Mouse (Mus musculus) liver, postnatal 0 days (tissue): ENCODE measurements at regions not wholly inside any gene's neighbourhood (a gene's known extent, or its start where the extent isn't known, plus 50 kb on each side); places are given as distances from the start of the nearest gene placed in this dataset.
"Not testable (repeated sequence)": the region's sequence is repeated elsewhere in the genome, so short reads cannot be mapped to it uniquely, and the experiment has no call there.

ENCODE experiments used
- ATAC-seq: fragments of 200-750 bp; cut with Nextera tagmentation; 2 replicates; pipeline ENCODE4 v1.8.0; 2017; ENCODE audit warnings: mild to moderate bottlenecking, moderate library complexity
- DNase-seq: peaks from one replicate; pipeline ENCODE4 v3.0.0-alpha.2; 2016
- H3K27ac ChIP-seq: fragments of 300-500 bp; sonication (generic); 2 replicates; pipeline ENCODE4 v1.5.1; 2014; ENCODE audit warnings: antibody characterized with exemption, moderate library complexity, mild to moderate bottlenecking, low read depth
- H3K27me3 ChIP-seq: fragments of 300-500 bp; sonication (generic); 2 replicates; pipeline ENCODE4 v1.6.1; 2014; ENCODE audit warnings: low read length, control low read depth, mixed read lengths; ENCODE audit not compliant: insufficient read depth
- H3K36me3 ChIP-seq: fragments of 300-500 bp; sonication (generic); replicated peaks from 2 replicates; pipeline ENCODE4 v1.6.1; 2014; ENCODE audit warnings: mild to moderate bottlenecking, control low read depth, low read length, moderate library complexity, mixed read lengths; ENCODE audit not compliant: insufficient read depth
- H3K4me1 ChIP-seq: fragments of 300-500 bp; sonication (generic); 2 replicates; pipeline ENCODE4 v1.6.1; 2014; ENCODE audit warnings: antibody characterized with exemption, mild to moderate bottlenecking, control low read depth; ENCODE audit not compliant: insufficient read depth
- H3K4me2 ChIP-seq: fragments of 300-500 bp; sonication (generic); 2 replicates; pipeline ENCODE4 v1.6.1; 2014; ENCODE audit warnings: low read depth, mild to moderate bottlenecking, low read length, moderate library complexity, mixed read lengths
- H3K4me3 ChIP-seq: fragments of 300-500 bp; sonication (generic); 2 replicates; pipeline ENCODE4 v1.5.1; 2014; ENCODE audit warnings: low read depth, low read length
- H3K9ac ChIP-seq: fragments of 300-500 bp; sonication (generic); replicated peaks from 2 replicates; pipeline ENCODE4 v1.6.1; 2014; ENCODE audit warnings: mild to moderate bottlenecking, moderate library complexity
- H3K9me3 ChIP-seq: fragments of 300-500 bp; sonication (generic); 2 replicates; pipeline ENCODE4 v1.6.1; 2016; ENCODE audit warnings: mild to moderate bottlenecking, control low read depth, low read length, mixed read lengths
- CTCF ChIP-seq: sonication (generic); IDR thresholded peaks from 2 replicates; pipeline ENCODE4 v1.5.1; 2016; ENCODE audit warnings: antibody characterized with exemption, low read depth
- EP300 ChIP-seq: IDR thresholded peaks from 2 replicates; pipeline ENCODE4 v1.6.1; 2016; ENCODE audit warnings: antibody characterized with exemption, low read depth, mild to moderate bottlenecking
- WGBS: fragments of 180-500 bp; shearing (Covaris S2); extraction: QIAGEN DNeasy Blood & Tissue Kit; methylation state at CpG from one replicate; pipeline ENCODE4 v1.1.7; 2014; ENCODE audit not compliant: insufficient replicate concordance; 5-methylcytosine and 5-hydroxymethylcytosine counted together

DNA sequence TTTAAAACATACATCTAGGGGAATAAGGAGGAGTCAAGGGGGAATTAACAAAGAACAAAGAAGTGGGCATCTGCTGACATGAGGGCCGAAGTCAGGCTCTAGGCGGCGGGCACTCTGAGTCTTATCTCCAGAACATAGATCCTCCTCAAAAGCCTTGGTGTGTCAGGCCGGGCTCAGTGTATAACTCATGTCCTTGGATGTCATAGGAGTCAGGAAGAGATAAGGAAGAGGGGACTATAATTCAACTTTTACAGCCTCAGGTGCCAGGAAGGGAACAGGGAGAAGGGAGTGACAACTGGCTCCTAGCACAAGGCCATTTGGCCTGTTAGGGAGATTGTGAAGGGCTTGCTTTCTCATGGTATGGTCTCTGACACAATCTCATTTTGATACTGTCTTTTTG lies 185.9 kb upstream of the Ube2e2 start:
- H3K36me3 ChIP-seq, H3K9me3 ChIP-seq, H3K4me3 ChIP-seq, H3K4me2 ChIP-seq, DNase-seq, ATAC-seq, H3K27me3 ChIP-seq, H3K27ac ChIP-seq, H3K4me1 ChIP-seq, H3K9ac ChIP-seq: not testable (repeated sequence)
- 88% methylated on average over 4 of the region's 4 CpGs for WGBS

DNA sequence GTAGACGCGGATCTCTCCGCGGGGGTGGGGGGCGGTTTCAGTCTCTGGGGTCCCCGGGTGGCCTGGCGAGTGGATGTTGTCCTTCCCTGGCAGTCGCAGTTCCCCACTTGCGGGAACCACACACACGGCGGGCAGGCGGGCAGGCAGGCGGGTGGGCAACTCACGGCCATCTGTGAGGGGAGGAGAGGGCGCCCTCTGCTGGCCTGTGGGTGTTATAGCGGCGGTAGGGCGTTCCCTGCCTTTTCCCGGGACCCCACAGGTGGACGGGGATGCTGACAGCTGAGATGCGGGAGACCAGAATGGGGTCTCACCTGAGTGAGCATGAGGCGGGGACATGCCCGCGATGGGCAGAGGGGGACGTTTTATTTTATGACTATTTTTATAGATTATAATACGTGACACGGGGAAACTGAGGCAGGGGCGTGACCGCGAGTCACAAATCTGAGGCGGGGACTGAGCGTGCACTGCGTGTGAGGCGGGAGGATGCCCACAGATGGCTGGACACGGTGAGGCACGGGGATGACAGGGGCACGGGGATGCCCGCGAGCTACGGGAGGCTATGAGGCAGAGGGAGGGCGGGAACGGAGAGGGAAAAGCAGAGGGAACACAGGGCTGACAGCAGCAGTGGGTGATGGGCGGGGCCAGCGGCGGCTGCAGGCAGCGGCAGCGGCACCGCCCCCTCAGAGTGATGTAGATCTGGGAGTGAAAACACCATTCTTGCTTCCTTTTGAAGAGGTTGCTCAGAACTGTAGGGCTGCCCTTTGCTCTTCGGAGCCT lies 148.1 kb upstream of the Ube2e2 start:
- WGBS: 3% methylated on average over 49 of the region's 49 CpGs
- no peaks in the 10 kb centered on the region for H3K9me3 ChIP-seq
- peaks cover 5% of the 10 kb centered on the region; the same call in 1 of the 2 replicates for H3K4me1 ChIP-seq
- peak overlapping the region; percentile 17; the same call in 1 of the 2 replicates for H3K4me3 ChIP-seq
- no peaks in the 10 kb centered on the region for H3K27me3 ChIP-seq
- H3K27ac ChIP-seq: no peak overlapping the region
- peak; percentile 44; the same call in 1 of the 2 replicates for ATAC-seq
- peak overlapping the region; percentile 62 for H3K4me2 ChIP-seq
- DNase-seq: peak; percentile 53
- no peaks in the 10 kb centered on the region for H3K36me3 ChIP-seq
- H3K9ac ChIP-seq: no peak overlapping the region
- TF ChIP-seq CTCF: peak; percentile 81
- TF ChIP-seq EP300: no peak

DNA sequence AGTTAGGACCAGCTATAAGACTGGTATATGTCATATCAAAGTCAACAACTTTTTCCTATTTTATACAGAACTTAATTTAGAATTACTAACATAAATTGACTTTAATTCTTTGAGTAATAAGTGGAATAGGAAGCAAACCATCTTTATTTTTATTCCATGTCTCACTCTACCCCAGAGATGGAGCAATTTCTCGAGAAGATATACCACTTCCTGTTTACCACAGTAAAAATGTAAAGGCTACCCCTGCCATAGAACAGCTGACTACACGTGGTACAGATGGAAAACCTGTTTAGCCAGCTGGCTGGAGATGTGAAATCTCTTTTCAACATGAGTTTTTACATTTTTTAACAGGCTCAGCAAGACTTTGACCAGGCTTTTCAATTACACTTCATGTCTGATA lies 126.0 kb upstream of the Ube2e2 start:
- Histone ChIP-seq H3K27me3 (no peaks in the 10 kb centered on the region), H3K4me1 (no peaks in the 10 kb centered on the region), H3K9me3 (no peaks in the 10 kb centered on the region), H3K9ac (no peak overlapping the region), H3K27ac (no peak overlapping the region), H3K36me3 (no peaks in the 10 kb centered on the region), H3K4me3 (no peak overlapping the region), H3K4me2 (no peak overlapping the region)
- ATAC-seq (no peak), DNase-seq (no peak)
- TF ChIP-seq CTCF: no peak
- no peak for TF ChIP-seq EP300
- 15% methylated on average over 2 of the region's 2 CpGs for WGBS

DNA sequence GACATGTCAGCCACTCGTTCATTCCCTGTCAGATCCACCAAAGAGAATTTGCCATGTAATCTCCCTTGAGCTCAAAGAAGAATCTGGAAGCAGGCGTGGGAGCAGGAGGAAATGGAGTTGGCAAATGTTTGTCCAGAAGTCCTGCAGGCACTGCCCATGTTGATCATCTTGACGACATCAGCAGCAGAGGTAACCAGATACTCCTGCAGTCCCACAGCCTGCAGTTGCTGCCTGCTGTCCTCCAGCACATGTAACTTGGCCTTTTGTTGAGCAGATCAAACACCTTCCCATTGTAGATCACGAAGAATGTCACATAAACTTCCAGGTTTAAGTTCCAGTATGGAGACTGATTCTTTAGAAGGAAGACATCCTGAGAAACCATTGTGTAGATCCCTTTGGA lies 121.3 kb upstream of the Ube2e2 start:
- no peaks in the 10 kb centered on the region for H3K9me3 ChIP-seq
- no peak for ATAC-seq
- no peak overlapping the region for H3K4me3 ChIP-seq

DNA sequence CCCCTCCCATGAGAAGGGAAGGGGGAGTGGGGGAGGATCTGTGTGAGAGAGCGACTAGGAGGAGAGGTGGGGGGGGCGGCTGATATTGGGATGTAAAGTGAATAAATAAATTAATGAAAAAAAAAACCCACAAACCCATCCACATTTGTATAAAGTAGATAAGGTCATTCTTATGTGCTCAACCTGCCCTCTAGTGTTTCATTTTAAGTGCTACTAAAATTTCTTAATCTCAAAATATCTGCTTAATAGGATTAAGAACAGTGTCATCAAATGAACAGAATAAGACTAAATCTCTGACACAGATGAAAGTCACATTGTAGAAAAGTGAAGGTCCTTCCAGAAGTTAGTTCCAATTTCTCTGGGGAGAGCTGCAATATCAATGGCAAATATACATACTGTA lies 119.5 kb upstream of the Ube2e2 start:
- H3K4me2 ChIP-seq, H3K4me1 ChIP-seq, DNase-seq, H3K9ac ChIP-seq, H3K36me3 ChIP-seq, H3K9me3 ChIP-seq, ATAC-seq, H3K27me3 ChIP-seq, H3K27ac ChIP-seq, H3K4me3 ChIP-seq: not testable (repeated sequence)
- 89% methylated on average over 2 of the region's 2 CpGs for WGBS

More for the DNA sequence above, 121.3 kb upstream of the Ube2e2 start:
- no peak overlapping the region for H3K9ac ChIP-seq
- no peaks in the 10 kb centered on the region for H3K27me3 ChIP-seq
- 55% methylated on average over 4 of the region's 4 CpGs for WGBS
- no peak for DNase-seq
- H3K4me2 ChIP-seq: no peak overlapping the region
- TF ChIP-seq EP300 (no peak), CTCF (no peak)
- no peak overlapping the region for H3K27ac ChIP-seq
- no peaks in the 10 kb centered on the region for H3K36me3 ChIP-seq
- no peaks in the 10 kb centered on the region for H3K4me1 ChIP-seq

DNA sequence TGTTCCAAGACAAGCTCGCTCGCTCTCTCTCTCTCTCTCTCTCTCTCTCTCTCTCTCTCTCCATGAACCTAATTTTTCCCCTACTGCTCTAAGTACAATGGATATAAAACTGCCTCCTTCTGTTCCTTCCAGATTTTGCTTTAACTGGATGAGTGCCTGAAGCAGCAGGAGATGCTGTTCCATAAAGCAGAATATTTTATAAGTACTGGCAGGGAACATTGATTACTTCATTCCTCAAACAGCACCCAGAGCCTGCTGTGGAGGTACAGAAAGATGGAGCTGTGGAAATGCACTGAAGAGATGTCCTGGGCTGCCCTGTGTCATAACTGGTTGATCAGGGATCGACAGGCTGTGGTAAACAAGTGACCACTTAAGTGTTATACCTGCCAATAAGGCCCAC lies 89.8 kb upstream of the Ube2e2 start:
- 79% methylated on average over 3 of the region's 3 CpGs for WGBS
- no peak overlapping the region for H3K27ac ChIP-seq
- H3K4me2 ChIP-seq: no peak overlapping the region
- no peak overlapping the region for H3K9ac ChIP-seq
- H3K4me3 ChIP-seq: no peak overlapping the region
- TF ChIP-seq CTCF: no peak
- no peak for TF ChIP-seq EP300
- no peaks in the 10 kb centered on the region for H3K27me3 ChIP-seq
- no peaks in the 10 kb centered on the region for H3K4me1 ChIP-seq
- ATAC-seq (no peak), DNase-seq (no peak)
- H3K36me3 ChIP-seq: no peaks in the 10 kb centered on the region
- H3K9me3 ChIP-seq: no peaks in the 10 kb centered on the region
